Mouse (Mus musculus): ENCODE measurements around the gene Gm21860.
"Not testable (repeated sequence)": the region's sequence is repeated elsewhere in the genome, so short reads cannot be mapped to it uniquely, and the experiment has no call there.

Gene Gm21860

GRCm38 (mm10) chrY:90732101-90732542, 22.5 kb downstream of the Gm21860 start:
- peak; percentile 79 for DNase-seq (ENCODE audit: low read depth, low spot score)

DNA sequence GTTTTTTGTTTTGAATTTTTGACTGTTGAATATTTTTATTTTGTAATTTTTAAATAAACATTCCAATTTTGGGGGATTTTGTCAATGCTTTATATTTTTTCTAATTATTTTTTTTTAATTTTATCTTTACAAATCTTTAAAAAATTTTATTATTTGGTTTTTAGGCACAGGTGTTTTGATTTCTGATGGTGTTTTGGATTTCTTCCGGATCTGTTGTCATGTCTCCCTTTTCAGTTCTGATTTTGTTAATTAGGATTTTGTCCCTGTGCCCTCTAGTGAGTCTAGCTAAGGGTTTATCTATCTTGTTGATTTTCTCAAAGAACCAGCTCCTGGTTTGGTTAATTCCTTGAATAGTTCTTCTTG, 23.0 kb downstream of the Gm21860 start:
- peak; percentile 30 for DNase-seq (ENCODE audit: low read depth, low spot score)

- peak; percentile 18 for DNase-seq (ENCODE audit: low read depth, low spot score)
These were observed 23.6 kb downstream of the Gm21860 start for GRCm38 (mm10) chrY:90730908-90731592.

GRCm38 (mm10) chrY:90729816-90730303, 24.8 kb downstream of the Gm21860 start:
- peak; percentile 9 for DNase-seq (ENCODE audit: low read depth, low spot score)

- peak; percentile 26 for DNase-seq (ENCODE audit: low read depth, low spot score)
These were observed 25.7 kb downstream of the Gm21860 start for GRCm38 (mm10) chrY:90728905-90729256.

DNA sequence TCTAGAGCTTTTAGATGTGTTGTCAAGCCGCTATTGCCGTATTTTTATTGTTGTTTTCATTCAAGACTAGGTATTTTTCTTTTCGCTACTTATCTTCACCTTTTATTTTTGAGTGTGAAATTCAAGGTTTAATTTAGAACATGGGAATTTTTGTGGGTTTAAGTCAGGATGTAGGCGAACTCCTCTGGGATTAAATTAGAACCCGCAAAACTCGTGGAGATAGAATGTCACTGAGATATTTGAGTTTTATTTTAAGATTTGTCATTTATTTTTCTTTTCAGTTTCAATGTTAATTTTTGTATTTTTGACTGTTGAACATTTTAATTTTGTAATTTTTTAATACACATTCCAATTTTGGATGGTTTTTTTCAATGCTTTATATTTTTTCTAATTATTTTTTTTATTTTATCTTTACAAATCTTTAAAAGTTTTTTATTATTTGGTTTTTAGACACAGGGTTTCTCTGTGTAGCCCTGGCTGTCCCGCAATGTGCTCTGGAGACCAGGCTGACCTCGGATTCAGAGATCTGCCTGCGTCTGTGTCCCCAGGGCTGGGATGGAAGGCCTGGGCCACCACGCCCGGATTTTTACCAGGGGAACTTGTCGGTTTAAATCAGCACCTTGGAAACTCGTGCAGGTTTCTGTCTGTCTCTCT, 26.2 kb downstream of the Gm21860 start:
- peak; percentile 4 for DNase-seq (ENCODE audit: low read depth, low spot score)

DNA sequence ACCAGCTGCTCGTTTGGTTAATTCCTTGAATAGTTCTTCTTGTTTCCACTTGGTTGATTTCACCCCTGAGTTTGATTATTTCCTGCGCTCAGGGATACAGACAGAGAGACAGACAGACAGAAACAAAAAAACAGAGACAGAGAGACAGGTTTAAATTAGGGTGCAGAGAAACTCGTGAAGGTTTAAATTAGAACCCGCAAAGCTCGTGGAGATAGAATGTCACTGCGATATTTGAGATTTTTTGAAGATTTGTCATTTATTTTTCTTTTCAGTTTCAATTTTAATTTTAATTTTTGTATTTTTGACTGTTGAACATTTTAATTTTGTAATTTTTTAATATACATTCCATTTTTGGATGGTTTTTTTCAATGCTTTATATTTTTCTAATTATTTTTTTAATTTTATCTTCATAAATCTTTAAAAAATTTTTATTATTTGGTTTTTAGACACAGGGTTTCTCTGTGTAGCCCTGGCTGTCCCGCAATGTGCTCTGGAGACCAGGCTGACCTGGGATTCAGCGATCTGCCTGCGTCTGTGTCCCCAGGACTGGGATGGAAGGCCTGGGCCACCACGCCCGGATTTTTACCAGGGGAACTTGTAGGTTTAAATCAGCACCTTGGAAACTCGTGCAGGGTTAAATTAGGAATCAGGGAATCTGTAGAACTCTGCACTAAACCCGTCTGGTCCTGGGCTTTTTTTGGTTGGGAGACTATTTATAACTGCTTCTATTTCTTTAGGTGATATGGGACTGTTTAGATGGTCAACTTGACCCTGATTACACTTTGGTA, 27.3 kb downstream of the Gm21860 start:
- peak; percentile 16 for DNase-seq (ENCODE audit: low read depth, low spot score)

- DNase-seq (ENCODE audit: low read depth, low spot score): peak; percentile 84
These were observed 28.7 kb downstream of the Gm21860 start for GRCm38 (mm10) chrY:90725701-90726451.

DNA sequence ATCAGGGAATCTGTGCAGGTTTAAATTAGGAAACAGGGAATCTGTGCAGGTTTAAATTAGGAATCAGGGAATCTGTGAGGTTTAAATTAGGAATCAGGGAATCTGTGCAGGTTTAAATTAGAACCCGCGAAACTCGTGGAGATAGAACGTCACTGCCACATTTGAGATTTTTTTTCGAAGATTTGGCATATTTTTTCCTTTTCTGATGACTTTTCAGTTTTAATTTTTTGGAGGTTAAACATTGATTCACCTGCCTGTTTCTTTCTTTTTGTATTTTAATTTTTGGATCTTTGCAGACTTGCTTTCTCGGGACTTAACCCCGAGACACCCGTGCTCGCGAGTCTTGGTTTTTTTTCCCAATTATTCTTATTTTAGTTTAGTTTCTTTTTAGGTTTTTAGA, 29.5 kb downstream of the Gm21860 start:
- not testable (repeated sequence) for DNase-seq (ENCODE audit: low read depth, low spot score)

DNA sequence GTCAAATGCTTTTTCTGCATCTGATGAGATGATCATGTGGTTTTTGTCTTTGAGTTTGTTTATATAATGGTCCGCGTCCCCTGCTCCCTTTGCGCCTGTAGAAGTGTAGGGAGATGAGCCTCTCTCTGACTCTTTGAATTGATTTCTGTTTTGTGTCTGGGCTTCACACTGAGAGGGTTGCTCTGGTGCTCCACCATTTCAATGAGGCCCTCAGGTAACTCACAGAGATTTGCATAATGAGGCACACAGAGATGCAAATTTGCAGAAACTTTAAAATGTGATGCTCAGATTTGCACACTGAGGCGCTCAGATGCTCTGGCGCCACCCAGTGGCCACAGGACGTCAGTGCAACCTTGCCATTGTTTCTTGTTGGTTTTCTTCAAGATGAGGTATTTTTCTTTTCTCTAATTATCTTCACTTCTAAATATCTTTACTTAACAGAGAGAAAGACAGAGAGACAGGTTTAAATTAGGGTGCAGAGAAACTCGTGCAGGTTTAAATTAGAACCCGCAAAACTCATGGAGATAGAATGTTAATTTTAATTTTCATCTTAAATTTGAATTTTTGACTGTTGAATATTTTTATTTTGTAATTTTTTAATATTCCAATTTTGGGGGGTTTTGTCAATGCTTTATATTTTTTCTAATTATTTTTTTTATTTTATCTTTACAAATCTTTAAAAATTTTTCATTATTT, 30.5 kb downstream of the Gm21860 start:
- DNase-seq (ENCODE audit: low read depth, low spot score): peak; percentile 62

GRCm38 (mm10) chrY:90723336-90723987, 31.2 kb downstream of the Gm21860 start:
- peak; percentile 43 for DNase-seq (ENCODE audit: low read depth, low spot score)

- not testable (repeated sequence) for DNase-seq (ENCODE audit: low read depth, low spot score)
These were observed 34.1 kb downstream of the Gm21860 start for GRCm38 (mm10) chrY:90720505-90720904.

DNA sequence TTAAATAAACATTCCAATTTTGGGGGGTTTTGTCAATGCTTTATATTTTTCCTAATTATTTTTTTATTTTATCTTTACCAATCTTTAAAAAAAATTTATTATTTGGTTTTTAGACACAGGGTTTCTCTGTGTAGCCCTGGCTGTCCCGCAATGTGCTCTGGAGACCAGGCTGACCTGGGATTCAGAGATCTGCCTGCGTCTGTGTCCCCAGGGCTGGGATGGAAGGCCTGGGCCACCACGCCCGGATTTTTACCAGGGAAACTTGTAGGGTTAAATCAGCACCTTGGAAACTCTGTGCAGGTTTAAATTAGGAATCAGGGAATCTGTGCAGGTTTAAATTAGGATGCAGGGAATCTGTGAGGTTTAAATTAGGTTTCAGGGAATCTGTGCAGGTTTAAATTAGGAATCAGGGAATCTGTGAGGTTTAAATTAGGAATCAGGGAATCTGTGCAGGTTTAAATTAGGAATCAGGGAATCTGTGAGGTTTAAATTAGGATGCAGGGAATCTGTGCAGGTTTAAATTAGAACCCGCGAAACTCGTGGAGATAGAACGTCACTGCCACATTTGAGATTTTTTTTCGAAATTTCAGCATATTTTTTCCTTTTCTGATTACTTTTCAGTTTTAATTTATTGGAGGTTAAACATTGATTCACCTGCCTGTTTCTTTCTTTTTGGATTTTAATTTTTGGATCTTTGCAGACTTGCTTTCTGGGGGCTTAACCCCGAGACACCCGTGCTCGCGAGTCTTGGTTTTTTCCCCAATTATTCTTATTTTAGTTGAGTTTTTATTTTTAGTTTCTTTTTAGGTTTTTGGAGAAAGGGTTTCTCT, 35.0 kb downstream of the Gm21860 start:
- DNase-seq (ENCODE audit: low read depth, low spot score): peak; percentile 25

GRCm38 (mm10) chrY:90718583-90719402, 35.8 kb downstream of the Gm21860 start:
- DNase-seq (ENCODE audit: low read depth, low spot score): peak; percentile 48

DNA sequence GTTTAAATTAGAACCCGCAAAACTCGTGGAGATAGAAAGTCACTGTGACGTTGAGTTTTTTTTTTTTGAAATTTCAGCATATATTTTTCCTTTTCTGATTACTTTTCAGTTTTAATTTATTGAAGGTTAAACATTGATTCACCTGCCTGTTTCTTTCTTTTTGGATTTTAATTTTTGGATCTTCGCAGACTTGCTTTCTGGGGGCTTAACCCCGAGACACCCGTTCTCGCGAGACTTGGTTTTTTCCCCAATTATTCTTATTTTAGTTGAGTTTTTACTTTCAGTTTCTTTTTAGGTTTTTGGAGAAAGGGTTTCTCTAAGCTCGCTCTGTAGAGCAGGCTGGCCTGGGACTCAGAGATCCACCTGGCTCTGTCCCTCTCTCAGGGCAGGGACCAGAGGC, 36.6 kb downstream of the Gm21860 start:
- not testable (repeated sequence) for DNase-seq (ENCODE audit: low read depth, low spot score)

- not testable (repeated sequence) for DNase-seq (ENCODE audit: low read depth, low spot score)
These were observed 37.1 kb downstream of the Gm21860 start for GRCm38 (mm10) chrY:90717496-90717895.
